Mouse (Mus musculus) liver (tissue): ENCODE measurements around the gene Adh6a.

Experiments
- DNase-seq: peaks from one replicate; pipeline ENCODE4 v3.0.0-alpha.2; 2020; ENCODE audit warnings: mixed read lengths

The Adh6a gene

GRCm38 (mm10) chr3:138312965-138313364, at the start of gene Adh6a:
TSS of gene Adh6a (plus strand) at chr3:138313286.
- no peak for DNase-seq

DNA sequence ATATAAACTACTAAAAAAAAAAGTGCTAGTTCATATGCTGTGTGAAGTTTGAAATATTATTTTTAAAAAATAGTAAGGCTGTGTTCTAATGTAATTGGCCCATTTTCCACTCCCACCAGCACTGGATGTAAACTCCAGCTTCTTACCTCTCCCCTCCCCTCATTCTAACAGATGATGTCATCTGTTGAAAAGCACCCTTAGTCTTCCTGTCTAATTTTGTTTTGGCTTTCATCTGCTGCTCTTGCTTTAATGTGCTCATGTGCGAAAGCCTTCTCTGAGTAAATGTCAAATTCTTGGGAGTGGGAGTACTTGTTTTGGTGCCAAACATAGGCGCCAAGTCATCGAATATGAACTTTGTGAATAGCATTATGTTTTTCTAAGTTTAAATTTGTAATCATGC, 48.4 kb upstream of the Adh6a start:
- DNase-seq = no peak

- no peak for DNase-seq
These were observed 42.6 kb upstream of the Adh6a start for GRCm38 (mm10) chr3:138270507-138270906.

GRCm38 (mm10) chr3:138271297-138271696, 41.8 kb upstream of the Adh6a start:
- DNase-seq = no peak

DNA sequence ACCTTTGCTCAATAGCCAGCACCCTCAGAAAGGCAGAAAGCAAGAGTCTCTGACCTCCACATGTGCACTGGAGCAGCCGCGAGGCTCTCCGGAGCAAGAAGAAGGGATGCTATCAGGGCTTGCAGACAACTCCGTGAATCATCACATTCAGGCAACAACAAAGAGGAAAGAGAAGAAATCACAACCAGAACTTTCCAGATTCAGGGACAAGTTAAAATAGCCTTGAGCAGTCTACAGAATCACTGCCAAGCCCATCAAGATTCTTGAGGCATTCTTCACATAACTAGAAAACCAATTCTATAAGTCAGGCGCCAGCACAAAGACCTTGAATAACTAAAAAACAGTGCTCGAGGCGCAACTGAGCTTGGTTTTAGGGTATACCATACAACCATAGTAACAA, 40.0 kb upstream of the Adh6a start:
- DNase-seq = no peak

GRCm38 (mm10) chr3:138275100-138275499, 38.0 kb upstream of the Adh6a start:
- no peak for DNase-seq

DNA sequence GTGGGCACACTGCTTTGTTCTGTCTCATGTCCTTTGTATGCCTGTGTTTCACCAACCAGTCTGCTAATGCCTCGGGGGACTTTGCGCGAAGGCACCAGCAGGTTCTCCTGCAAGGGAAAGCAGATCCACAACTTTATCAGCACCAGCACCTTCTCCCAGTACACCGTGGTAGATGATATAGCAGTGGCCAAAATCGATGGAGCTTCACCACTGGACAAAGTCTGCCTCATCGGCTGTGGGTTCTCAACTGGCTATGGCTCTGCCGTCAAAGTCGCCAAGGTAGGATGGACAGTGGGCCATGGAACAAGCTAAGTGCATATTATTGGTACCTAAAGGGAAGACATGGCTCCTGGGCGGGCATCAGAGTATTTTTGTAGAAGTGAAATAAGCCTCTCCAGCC, 30.5 kb upstream of the Adh6a start:
- DNase-seq = no peak

DNA sequence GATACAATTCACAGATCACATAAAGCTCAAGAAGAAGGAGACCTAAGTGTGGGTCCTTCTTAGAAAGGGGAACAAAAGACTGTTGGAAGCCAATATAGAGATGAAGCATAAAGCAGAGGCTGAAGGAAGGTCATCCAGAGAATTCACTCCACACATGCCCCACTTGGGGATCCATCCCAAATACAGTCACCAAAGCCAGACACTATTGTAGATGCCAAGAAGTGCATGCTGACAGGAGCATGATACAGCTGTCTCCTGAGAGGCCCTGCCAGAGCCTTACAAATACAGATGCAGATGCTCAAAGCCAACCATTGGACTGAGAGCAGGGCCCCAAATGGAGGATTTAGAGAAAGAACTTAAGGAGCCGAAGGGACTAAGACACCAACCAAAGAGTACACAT, 29.3 kb upstream of the Adh6a start:
- no peak for DNase-seq

- DNase-seq = no peak
These were observed 27.1 kb upstream of the Adh6a start for GRCm38 (mm10) chr3:138285986-138286385.

- no peak for DNase-seq
These were observed 25.4 kb upstream of the Adh6a start for GRCm38 (mm10) chr3:138287686-138288085.

- DNase-seq = no peak
These were observed 22.4 kb upstream of the Adh6a start for GRCm38 (mm10) chr3:138290672-138291071.

DNA sequence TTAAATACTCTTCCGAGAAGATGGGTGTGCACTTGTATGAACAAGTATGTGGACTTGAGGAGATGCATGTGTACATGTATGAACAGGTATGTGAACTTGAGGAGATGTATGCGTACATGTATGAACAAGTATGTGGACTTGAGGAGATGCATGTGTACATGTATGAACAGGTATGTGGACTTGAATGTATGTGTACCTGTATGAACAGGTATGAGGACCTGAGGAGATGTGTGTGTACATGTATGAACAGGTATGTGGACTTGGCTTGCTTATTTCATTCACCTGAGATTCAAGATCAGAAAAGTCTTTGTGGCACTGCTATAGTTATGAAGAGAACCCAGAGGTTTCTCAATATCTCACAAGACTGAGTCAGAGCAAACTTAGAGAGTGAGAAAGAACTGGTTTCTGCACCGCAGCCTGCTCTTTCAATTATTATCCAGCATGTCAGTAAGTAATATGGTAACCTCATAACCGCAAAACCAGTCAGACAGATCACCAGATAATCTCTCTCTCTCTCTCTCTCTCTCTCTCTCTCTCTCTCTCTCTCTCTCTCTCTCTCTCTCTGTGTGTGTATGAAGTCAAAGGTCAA, 21.5 kb upstream of the Adh6a start:
- no peak for DNase-seq

GRCm38 (mm10) chr3:138293298-138293895, 19.7 kb upstream of the Adh6a start:
- no peak for DNase-seq

- no peak for DNase-seq
These were observed 13.0 kb upstream of the Adh6a start for GRCm38 (mm10) chr3:138300130-138300529.

GRCm38 (mm10) chr3:138302676-138303075, 10.4 kb upstream of the Adh6a start:
- DNase-seq = no peak

DNA sequence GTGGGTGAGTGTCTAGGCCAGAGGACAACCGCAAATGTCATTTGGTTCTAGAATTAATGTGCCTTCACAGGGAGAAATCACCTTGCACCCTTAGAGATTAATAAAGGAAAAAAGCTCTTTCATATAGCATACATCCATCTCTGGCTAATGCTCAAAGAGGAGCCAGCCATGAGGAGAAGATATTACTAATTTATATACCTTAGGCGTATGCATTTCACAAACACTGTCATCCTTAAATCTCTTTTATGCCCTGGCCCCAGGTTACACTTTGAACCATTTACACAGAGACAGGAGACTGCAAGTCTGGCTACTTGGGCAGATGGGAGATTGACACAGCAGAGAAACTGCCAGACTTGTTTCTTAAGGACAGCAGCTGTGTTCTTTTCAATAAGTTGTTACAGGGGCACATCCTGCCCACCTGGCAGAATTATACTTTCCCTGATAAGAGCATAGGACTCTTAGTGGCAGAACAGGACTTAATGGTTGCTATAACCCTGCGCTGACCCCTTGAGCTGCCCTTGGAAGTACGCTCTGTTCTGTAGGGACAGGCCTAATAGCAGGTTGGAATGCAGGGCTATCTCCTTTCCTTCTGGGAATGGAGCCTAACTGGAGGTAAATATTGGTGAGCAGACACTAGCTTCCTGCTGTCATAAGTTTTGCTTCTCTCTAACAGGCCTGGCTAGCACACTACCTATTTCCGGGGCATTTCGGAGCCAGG, 9.2 kb upstream of the Adh6a start:
- no peak for DNase-seq

DNA sequence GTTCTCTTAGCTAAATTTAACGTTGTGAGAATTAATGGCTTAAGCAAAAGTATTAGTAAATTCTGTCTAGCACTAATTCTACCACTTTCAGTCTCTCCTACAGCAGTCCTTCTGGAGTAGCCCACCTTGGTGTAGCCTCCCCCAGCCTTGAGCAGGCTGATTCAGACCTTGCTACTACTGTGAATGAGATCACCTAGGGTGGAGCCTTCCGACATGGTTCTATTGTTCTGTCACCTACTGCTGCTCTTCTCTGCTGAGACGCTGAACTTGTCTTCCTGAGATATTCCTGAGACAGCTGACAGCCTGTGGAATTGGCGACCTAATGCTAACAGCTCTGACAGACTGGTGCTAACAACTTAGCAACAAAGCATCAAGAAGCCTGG, 8.6 kb upstream of the Adh6a start:
- DNase-seq = no peak

- DNase-seq = no peak
These were observed 7.4 kb upstream of the Adh6a start for GRCm38 (mm10) chr3:138305486-138306289.

GRCm38 (mm10) chr3:138306290-138306683, 6.8 kb upstream of the Adh6a start:
- no peak for DNase-seq

DNA sequence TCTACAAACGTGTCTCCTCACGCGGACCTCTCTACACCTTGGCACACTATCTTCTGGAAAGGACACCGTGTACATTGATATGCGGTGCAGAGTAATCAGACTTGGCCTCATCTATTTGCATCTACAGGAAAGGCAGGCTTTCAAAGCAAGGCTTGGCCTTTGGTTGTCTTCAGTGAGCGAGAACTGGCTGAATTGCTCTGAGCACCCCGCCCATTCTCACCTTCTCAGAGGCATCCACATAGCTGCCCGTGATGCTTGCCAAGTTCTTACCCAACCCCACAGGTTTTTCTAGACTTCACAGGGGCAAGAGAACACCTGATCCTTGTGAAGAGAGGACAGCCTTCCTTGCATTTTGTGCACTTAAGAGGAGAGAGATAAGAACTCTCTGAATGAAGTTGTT, 3.2 kb upstream of the Adh6a start:
- no peak for DNase-seq

DNA sequence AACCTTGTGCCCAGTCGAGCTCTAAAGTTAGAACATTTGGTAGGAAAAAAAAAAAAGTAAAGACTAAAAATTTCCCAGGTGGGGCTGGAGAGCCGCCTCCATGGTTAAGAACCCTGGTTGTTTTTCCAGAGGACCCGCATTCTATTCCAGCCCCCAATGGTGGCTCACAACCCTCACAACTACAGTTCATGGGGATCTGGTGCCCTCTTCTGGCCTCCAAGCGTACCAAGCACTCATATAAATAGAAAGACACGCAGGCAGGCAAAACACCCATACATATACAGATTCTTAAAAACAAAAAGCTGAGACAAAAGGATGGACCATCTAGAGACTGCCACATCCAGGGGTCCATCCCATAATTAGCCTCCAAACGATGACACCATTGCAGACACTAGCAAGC, 2.1 kb upstream of the Adh6a start:
- no peak for DNase-seq

DNA sequence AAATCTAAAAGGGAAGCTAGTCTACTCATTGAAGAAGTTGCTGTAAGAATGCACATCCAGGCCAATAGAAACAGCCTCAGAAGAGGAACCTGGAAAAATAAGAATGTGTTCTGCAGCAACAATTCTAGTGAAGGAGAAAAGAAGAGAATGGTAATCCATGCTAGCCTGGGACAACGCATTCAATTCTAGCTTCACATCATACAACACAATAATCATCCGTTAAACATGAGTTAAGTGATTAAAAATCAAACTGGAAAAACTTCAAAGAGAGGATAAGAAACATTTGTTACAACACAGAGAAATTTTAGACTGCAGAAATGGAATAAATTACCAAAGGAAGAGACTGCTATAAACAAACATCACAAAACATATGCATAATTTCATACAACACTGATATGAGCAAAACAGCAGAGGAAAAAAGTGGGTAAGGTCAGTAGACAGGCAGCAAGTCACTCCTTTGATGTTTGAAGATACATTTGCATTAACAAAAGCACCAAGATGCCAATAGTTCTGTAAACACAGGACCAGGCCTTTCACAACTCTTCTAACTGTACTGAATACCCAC, 3.9 kb downstream of the Adh6a start:
- DNase-seq = no peak

DNA sequence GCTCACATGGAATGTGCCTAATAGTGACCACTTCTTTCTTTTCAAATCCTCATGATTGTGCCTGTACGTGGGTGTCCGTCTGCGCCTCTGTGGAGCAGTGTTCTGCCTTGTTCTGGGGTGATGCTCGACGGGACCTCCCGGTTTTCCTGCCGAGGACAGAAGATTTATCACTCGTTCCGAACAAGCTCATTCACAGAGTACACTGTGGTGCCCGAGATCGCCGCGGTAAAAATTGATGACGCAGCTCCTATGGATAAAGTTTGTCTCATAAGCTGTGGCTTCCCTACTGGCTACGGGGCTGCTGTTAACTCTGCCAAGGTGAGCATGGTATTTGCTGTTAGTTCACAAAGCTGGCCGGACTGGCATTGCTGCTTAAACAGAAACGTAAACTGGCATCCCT, 11.9 kb downstream of the Adh6a start:
- no peak for DNase-seq
